Mouse (Mus musculus): ENCODE measurements around the gene Sema4d. TPM values are rescaled to one million over a fixed set of nuclear protein-coding genes. Genes with fewer than 3 reads are reported as not detected.

The Sema4d gene
- total and polyA plus RNA-seq, 3 experiments = 6.9 to 20.3 TPM; not detected in 1

- Histone ChIP-seq H3K79me2 (ENCODE audit: control insufficient read depth, insufficient read depth, low read length, poor library complexity) (no peaks in the 10 kb centered on the region), H3K36me3 (ENCODE audit: control insufficient read depth in 1 of 2, insufficient read depth in 2 of 2, low read length in 2 of 2) (peaks cover 0 to 22% of the 10 kb centered on the region in 2 experiments; a peak in 3 of 4 replicates), H3K27ac (ENCODE audit: control insufficient read depth, low read depth, low read length) (no peak overlapping the region), H3K27me3 (ENCODE audit: control insufficient read depth in 1 of 2, insufficient read depth in 2 of 2, low read length in 2 of 2) (no peaks in the 10 kb centered on the region), H3K4me3 (ENCODE audit: control insufficient read depth in 1 of 2, insufficient read depth in 1 of 2, low read depth in 2 of 2, low read length in 2 of 2) (no peak overlapping the region), H3K4me1 (ENCODE audit: control insufficient read depth in 1 of 2, insufficient read depth in 2 of 2, low read length in 2 of 2) (peaks cover 12 to 25% of the 10 kb centered on the region in 2 experiments), H3K9me3 (replicated peaks; ENCODE audit: insufficient read depth, low read length) (no peaks in the 10 kb centered on the region), H3K9ac (ENCODE audit: control insufficient read depth, low read depth, low read length, poor library complexity, severe bottlenecking) (no peak overlapping the region)
- no peak for TF ChIP-seq POLR2A (IDR thresholded peaks at IDR 0.05; ENCODE audit: control insufficient read depth in 1 of 2, insufficient read depth in 1 of 2, low read depth in 1 of 2, low read length in 2 of 2, poor library complexity in 1 of 2)
- TF ChIP-seq ZNF384 (IDR thresholded peaks at IDR 0.05; ENCODE audit: low read depth, low read length) = no peak
- TF ChIP-seq SMC3 (IDR thresholded peaks at IDR 0.05; ENCODE audit: low read depth, low read length) = peak; percentile 49
- no peak for TF ChIP-seq TAL1 (IDR thresholded peaks at IDR 0.05; ENCODE audit: low read length)
- 0 out of 2 replicates have a peak, but pooled peaks have one; percentile 11 for TF ChIP-seq ZC3H11A (IDR thresholded peaks at IDR 0.05; ENCODE audit: low read depth, low read length)
- 0 out of 2 replicates have a peak, but pooled peaks have one; percentile 27 for TF ChIP-seq SIN3A (IDR thresholded peaks at IDR 0.05; ENCODE audit: low read length)
- TF ChIP-seq GABPA (IDR thresholded peaks at IDR 0.05; ENCODE audit: low read depth, low read length) = no peak
- peak; percentile 48 to 56 (median 53) for TF ChIP-seq CTCF (IDR thresholded peaks at IDR 0.05 in 2 of 3, conservative IDR thresholded peaks at IDR 0.05 in 1 of 3; ENCODE audit: control insufficient read depth in 1 of 3, insufficient read depth in 1 of 3, low read depth in 2 of 3, low read length in 3 of 3, poor library complexity in 1 of 3, severe bottlenecking in 1 of 3)
- peak; percentile 54 for DNase-seq (ENCODE audit: low read depth, low spot score)
Measured at GRCm38 (mm10) chr13:51729887-51730361, 63.6 kb downstream of the Sema4d start.

GRCm38 (mm10) chr13:51727364-51727763 is 66.2 kb downstream of the Sema4d start:
- Histone ChIP-seq H3K9me3 (replicated peaks; ENCODE audit: insufficient read depth, low read length) (no peaks in the 10 kb centered on the region), H3K27me3 (ENCODE audit: control insufficient read depth in 1 of 2, insufficient read depth in 2 of 2, low read length in 2 of 2) (no peaks in the 10 kb centered on the region), H3K9ac (ENCODE audit: control insufficient read depth, low read depth, low read length, poor library complexity, severe bottlenecking) (no peak overlapping the region), H3K36me3 (ENCODE audit: control insufficient read depth in 1 of 2, insufficient read depth in 2 of 2, low read length in 2 of 2) (peaks cover 0 to 10% of the 10 kb centered on the region in 2 experiments; a peak in 3 of 4 replicates), H3K4me3 (ENCODE audit: control insufficient read depth in 1 of 2, insufficient read depth in 1 of 2, low read depth in 2 of 2, low read length in 2 of 2) (no peak overlapping the region), H3K27ac (ENCODE audit: control insufficient read depth, low read depth, low read length) (no peak overlapping the region), H3K4me1 (ENCODE audit: control insufficient read depth in 1 of 2, insufficient read depth in 2 of 2, low read length in 2 of 2) (peaks cover 6 to 11% of the 10 kb centered on the region in 2 experiments), H3K79me2 (ENCODE audit: control insufficient read depth, insufficient read depth, low read length, poor library complexity) (no peaks in the 10 kb centered on the region)
- TF ChIP-seq POLR2AphosphoS2 (IDR thresholded peaks at IDR 0.05; ENCODE audit: low read length) (no peak), CHD2 (IDR thresholded peaks at IDR 0.05; ENCODE audit: low read length) (no peak), MYB (IDR thresholded peaks at IDR 0.05; ENCODE audit: low read depth, low read length) (no peak), ZMIZ1 (IDR thresholded peaks at IDR 0.05; ENCODE audit: low read depth, low read length) (no peak)
- DNase-seq (ENCODE audit: low read depth, low spot score) = no peak

GRCm38 (mm10) chr13:51725926-51726574 is 67.5 kb downstream of the Sema4d start:
- Histone ChIP-seq H3K27ac (ENCODE audit: control insufficient read depth, low read depth, low read length) (no peak overlapping the region), H3K9ac (ENCODE audit: control insufficient read depth, low read depth, low read length, poor library complexity, severe bottlenecking) (no peak overlapping the region), H3K4me3 (ENCODE audit: control insufficient read depth in 1 of 2, insufficient read depth in 1 of 2, low read depth in 2 of 2, low read length in 2 of 2) (no peak overlapping the region), H3K79me2 (ENCODE audit: control insufficient read depth, insufficient read depth, low read length, poor library complexity) (no peaks in the 10 kb centered on the region), H3K9me3 (replicated peaks; ENCODE audit: insufficient read depth, low read length) (no peaks in the 10 kb centered on the region), H3K36me3 (ENCODE audit: control insufficient read depth in 1 of 2, insufficient read depth in 2 of 2, low read length in 2 of 2) (peaks cover 0 to 10% of the 10 kb centered on the region in 2 experiments; a peak in 3 of 4 replicates), H3K27me3 (ENCODE audit: control insufficient read depth in 1 of 2, insufficient read depth in 2 of 2, low read length in 2 of 2) (no peaks in the 10 kb centered on the region), H3K4me1 (ENCODE audit: control insufficient read depth in 1 of 2, insufficient read depth in 2 of 2, low read length in 2 of 2) (peaks cover 6 to 11% of the 10 kb centered on the region in 2 experiments)
- no peak for DNase-seq (ENCODE audit: low read depth, low spot score)
- TF ChIP-seq GATA1 (IDR thresholded peaks at IDR 0.05; ENCODE audit: low read depth, low read length) = no peak
- no peak for TF ChIP-seq POLR2AphosphoS2 (IDR thresholded peaks at IDR 0.05; ENCODE audit: low read length)
- no peak for TF ChIP-seq MYC (IDR thresholded peaks at IDR 0.05; ENCODE audit: low read depth, low read length)
- TF ChIP-seq CHD1 (IDR thresholded peaks at IDR 0.05; ENCODE audit: low read depth, low read length) = no peak
- TF ChIP-seq ELF1 (IDR thresholded peaks at IDR 0.05; ENCODE audit: low read depth, low read length) = no peak
- no peak for TF ChIP-seq MAFK (IDR thresholded peaks at IDR 0.05; ENCODE audit: borderline replicate concordance, low read depth, low read length)
- TF ChIP-seq HCFC1 (IDR thresholded peaks at IDR 0.05; ENCODE audit: low read depth, low read length) = no peak
- TF ChIP-seq CHD2 (IDR thresholded peaks at IDR 0.05; ENCODE audit: low read length) = no peak
- TF ChIP-seq JUND (IDR thresholded peaks at IDR 0.05; ENCODE audit: low read depth, low read length) = no peak
- TF ChIP-seq MEF2A (IDR thresholded peaks at IDR 0.05; ENCODE audit: extremely low read depth, insufficient replicate concordance, low read depth, low read length, poor library complexity, severe bottlenecking) = no peak
- TF ChIP-seq RCOR1 (IDR thresholded peaks at IDR 0.05; ENCODE audit: low read depth, low read length) = no peak
